Mouse (Mus musculus): ENCODE results near the gene H2-Aa. TPM values are rescaled to one million over a fixed set of nuclear protein-coding genes. Genes with fewer than 3 reads are reported as not detected.

H2-Aa gene
- polyA plus RNA-seq, 1 experiment from 2014 or later, result 0.11 TPM

DNA sequence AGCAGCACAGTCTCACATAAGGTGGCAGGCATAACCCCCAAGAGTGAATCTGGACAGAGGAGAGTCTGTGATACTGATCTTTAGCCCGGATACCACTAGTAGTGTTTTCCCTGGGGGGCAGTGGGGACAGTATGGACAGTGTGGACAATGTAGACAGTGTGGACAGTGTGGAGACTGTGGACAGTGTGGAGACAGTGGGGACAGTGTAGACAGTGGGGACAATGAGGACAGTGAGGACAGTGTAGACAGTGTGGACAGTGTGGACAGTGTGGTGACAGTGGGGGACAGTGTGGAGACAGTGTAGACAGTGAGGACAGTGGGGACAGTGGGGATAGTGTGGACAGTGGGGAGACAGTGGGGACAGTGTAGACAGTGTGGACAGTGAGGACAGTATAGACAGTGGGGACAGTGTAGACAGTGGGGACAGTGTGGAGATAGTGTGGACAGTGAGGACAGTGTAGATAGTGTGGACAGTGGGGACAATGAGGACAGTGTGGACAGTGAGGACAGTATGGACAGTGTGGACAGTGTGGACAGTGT lies 7.1 kb downstream of the H2-Aa start:
- no peak overlapping the region for H3K4me3 ChIP-seq
- H3K4me1 ChIP-seq, result no peaks in the 10 kb centered on the region
- no peaks in the 10 kb centered on the region for H3K36me3 ChIP-seq
- H3K4me2 ChIP-seq, result no peak overlapping the region
- H3K27ac ChIP-seq, result no peak overlapping the region
- H3K9ac ChIP-seq, result no peak overlapping the region
- peaks cover 12% of the 10 kb centered on the region for H3K27me3 ChIP-seq (replicated peaks)
- peak; percentile 27; the same call in 1 of the 2 replicates for ATAC-seq
- H3K9me3 ChIP-seq (replicated peaks), result no peaks in the 10 kb centered on the region
- 56% methylated on average over 1 of the region's 1 CpGs for WGBS (ENCODE audit: insufficient replicate concordance)

GRCm38 (mm10) chr17:34272102-34272501 lies 15.5 kb downstream of the H2-Aa start:
- 69% methylated on average over 1 of the region's 1 CpGs for WGBS (ENCODE audit: insufficient replicate concordance)
- Histone ChIP-seq H3K9me3 (replicated peaks) (no peaks in the 10 kb centered on the region), H3K4me1 (no peaks in the 10 kb centered on the region), H3K4me2 (no peak overlapping the region), H3K4me3 (no peak overlapping the region), H3K9ac (no peak overlapping the region), H3K27ac (no peak overlapping the region), H3K27me3 (replicated peaks) (0 out of 2 replicates have a peak, but pooled peaks cover 15% of the 10 kb centered on the region), H3K36me3 (no peaks in the 10 kb centered on the region)
- ATAC-seq, result no peak

- 57% methylated on average over 2 of the region's 2 CpGs for WGBS (ENCODE audit: insufficient replicate concordance)
Measured at GRCm38 (mm10) chr17:34270940-34271339, 16.7 kb downstream of the H2-Aa start.

DNA sequence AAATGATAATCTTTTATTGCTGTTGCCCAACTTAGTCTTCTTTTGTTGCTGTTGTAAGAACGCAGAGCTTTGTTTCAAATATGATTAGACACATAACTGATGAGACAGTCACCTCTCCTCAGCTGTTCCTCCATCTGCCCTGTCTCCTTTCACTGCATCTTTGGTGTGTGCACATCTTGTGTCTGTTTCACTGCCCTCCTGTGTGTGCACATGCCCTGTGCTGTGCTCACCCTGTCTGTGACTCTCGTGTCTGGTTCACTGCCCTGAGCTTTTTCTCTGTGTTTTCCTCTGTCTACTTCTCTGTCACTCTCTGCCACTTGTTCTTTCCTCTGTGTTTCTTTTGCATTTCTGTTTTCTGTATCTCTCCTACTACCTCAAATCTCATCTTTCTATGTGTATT lies 17.4 kb downstream of the H2-Aa start:
- 71% methylated on average over 2 of the region's 2 CpGs for WGBS (ENCODE audit: insufficient replicate concordance)

More at GRCm38 (mm10) chr17:34270940-34271339, 16.7 kb downstream of the H2-Aa start:
- Histone ChIP-seq H3K9me3 (replicated peaks) (no peaks in the 10 kb centered on the region), H3K4me2 (no peak overlapping the region), H3K4me1 (no peaks in the 10 kb centered on the region), H3K9ac (no peak overlapping the region), H3K36me3 (no peaks in the 10 kb centered on the region), H3K27ac (no peak overlapping the region), H3K27me3 (replicated peaks) (peaks cover 17% of the 10 kb centered on the region; the same call in 1 of the 2 replicates), H3K4me3 (no peak overlapping the region)
- no peak for ATAC-seq

DNA sequence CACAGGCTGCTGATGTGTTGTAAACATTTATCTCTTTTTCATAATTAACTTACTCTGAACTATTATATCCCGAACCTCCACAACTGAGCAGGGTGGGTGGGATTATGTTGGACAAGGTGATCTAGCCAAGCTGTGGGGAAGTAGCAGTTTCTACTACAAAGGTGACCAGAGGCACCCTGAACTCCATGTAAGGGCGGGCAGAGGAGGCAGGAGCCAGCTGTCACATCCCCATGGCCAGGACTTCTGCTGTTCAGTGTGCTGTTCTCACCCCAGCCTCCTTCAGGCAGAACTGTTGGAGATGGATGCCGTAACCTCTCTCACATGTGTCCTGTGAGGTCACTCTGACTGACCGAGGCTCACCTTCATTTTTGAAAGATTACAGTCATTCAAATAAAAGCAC lies 17.8 kb downstream of the H2-Aa start:
- Histone ChIP-seq H3K27me3 (replicated peaks) (peaks cover 26% of the 10 kb centered on the region), H3K9me3 (replicated peaks) (no peaks in the 10 kb centered on the region), H3K4me2 (no peak overlapping the region), H3K27ac (no peak overlapping the region), H3K4me3 (no peak overlapping the region), H3K9ac (no peak overlapping the region), H3K4me1 (no peaks in the 10 kb centered on the region; the same call in 1 of the 2 replicates), H3K36me3 (no peaks in the 10 kb centered on the region)
- ATAC-seq, result no peak
- WGBS (ENCODE audit: insufficient replicate concordance), result 63% methylated on average over 4 of the region's 4 CpGs

More for the DNA sequence above, 17.4 kb downstream of the H2-Aa start:
- Histone ChIP-seq H3K4me1 (no peaks in the 10 kb centered on the region), H3K4me2 (no peak overlapping the region), H3K27ac (no peak overlapping the region), H3K4me3 (no peak overlapping the region), H3K9me3 (replicated peaks) (no peaks in the 10 kb centered on the region), H3K27me3 (replicated peaks) (peaks cover 22% of the 10 kb centered on the region), H3K9ac (no peak overlapping the region), H3K36me3 (no peaks in the 10 kb centered on the region)
- no peak for ATAC-seq

DNA sequence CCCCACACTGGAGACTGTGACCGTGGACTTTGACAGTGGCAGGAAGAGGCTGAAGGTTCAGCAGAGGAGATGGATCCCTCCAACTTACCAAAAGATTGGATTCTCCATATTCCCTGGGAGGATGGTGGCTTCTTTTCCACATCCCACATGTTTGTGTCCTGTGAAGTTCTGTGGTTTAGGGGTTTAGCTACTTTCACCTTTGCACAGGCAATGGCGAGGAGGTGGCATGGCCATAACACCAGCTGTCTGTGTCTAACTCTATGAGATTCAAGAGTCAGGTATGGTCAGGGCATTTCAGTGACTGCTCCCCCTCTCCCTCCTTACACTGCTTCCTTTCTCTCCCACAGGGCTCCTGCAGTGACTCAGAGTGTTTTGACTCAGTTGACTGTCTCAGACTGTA lies 18.9 kb downstream of the H2-Aa start:
- H3K4me2 ChIP-seq, result no peak overlapping the region
- H3K9ac ChIP-seq, result no peak overlapping the region
- no peak overlapping the region for H3K4me3 ChIP-seq
- no peak overlapping the region for H3K27ac ChIP-seq
- H3K4me1 ChIP-seq, result peaks cover 4% of the 10 kb centered on the region; the same call in 1 of the 2 replicates
- H3K27me3 ChIP-seq (replicated peaks), result peaks cover 36% of the 10 kb centered on the region
- H3K9me3 ChIP-seq (replicated peaks), result no peaks in the 10 kb centered on the region
- H3K36me3 ChIP-seq, result no peaks in the 10 kb centered on the region
- 70% methylated on average over 2 of the region's 2 CpGs for WGBS (ENCODE audit: insufficient replicate concordance)
- ATAC-seq, result no peak

GRCm38 (mm10) chr17:34268262-34268661 lies 19.4 kb downstream of the H2-Aa start:
- 51% methylated on average over 2 of the region's 2 CpGs for whole genome bisulfite sequencing (ENCODE audit: insufficient replicate concordance)
- no peak overlapping the region for H3K27ac ChIP-seq
- ATAC-seq, result no peak

DNA sequence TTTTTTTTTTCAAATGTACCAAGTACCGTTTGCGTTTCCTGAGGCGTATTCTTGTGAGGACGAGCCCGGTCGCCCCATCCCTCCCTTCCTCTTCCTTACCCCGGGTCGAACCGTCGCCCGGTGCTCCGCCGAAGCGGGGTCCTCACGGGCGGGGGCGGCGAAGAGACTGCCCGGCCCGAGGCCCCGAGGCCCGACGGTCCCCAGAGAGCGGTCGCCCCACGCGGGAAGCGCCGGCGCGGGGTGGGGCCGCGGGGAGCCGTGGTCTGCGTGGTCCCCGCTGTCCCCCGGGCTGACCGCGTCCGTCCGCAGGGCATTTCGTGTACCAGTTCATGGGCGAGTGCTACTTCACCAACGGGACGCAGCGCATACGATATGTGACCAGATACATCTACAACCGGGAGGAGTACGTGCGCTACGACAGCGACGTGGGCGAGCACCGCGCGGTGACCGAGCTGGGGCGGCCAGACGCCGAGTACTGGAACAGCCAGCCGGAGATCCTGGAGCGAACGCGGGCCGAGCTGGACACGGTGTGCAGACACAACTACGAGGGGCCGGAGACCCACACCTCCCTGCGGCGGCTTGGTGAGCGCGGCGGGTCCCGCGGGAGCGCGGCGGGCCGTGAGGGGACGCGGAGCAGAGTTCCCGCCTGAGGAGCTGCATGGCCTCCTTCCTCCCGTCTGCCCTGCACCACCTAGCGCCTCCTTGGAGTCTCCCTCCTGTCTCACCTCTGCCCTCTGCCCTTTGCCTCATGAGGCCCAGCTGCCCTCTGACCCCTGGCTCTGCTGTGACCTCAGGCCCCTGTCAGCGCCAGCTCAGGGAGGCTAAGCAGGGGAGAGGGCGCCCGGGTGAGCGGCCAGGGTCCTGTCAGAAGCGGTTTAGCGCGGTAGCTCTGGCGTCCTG lies 22.9 kb downstream of the H2-Aa start:
- ATAC-seq, result 0 out of 2 replicates have a peak, but pooled peaks have one; percentile 15
- Histone ChIP-seq H3K4me2 (peak overlapping the region; percentile 85), H3K27ac (no peak overlapping the region), H3K4me3 (peak overlapping the region; percentile 54), H3K27me3 (replicated peaks) (peaks cover 67% of the 10 kb centered on the region), H3K9me3 (replicated peaks) (no peaks in the 10 kb centered on the region), H3K36me3 (no peaks in the 10 kb centered on the region), H3K9ac (peak overlapping the region; percentile 55), H3K4me1 (peaks cover 11% of the 10 kb centered on the region; the same call in 1 of the 2 replicates)
- WGBS (ENCODE audit: insufficient replicate concordance), result 1% methylated on average over 77 of the region's 93 CpGs

More at GRCm38 (mm10) chr17:34268262-34268661, 19.4 kb downstream of the H2-Aa start:
- no peak overlapping the region for H3K4me3 ChIP-seq
- H3K36me3 ChIP-seq, result no peaks in the 10 kb centered on the region
- no peaks in the 10 kb centered on the region for H3K9me3 ChIP-seq (replicated peaks)
- H3K4me1 ChIP-seq, result peaks cover 9% of the 10 kb centered on the region; the same call in 1 of the 2 replicates
- H3K9ac ChIP-seq, result no peak overlapping the region
- no peak overlapping the region for H3K4me2 ChIP-seq
- peaks cover 41% of the 10 kb centered on the region for H3K27me3 ChIP-seq (replicated peaks)

DNA sequence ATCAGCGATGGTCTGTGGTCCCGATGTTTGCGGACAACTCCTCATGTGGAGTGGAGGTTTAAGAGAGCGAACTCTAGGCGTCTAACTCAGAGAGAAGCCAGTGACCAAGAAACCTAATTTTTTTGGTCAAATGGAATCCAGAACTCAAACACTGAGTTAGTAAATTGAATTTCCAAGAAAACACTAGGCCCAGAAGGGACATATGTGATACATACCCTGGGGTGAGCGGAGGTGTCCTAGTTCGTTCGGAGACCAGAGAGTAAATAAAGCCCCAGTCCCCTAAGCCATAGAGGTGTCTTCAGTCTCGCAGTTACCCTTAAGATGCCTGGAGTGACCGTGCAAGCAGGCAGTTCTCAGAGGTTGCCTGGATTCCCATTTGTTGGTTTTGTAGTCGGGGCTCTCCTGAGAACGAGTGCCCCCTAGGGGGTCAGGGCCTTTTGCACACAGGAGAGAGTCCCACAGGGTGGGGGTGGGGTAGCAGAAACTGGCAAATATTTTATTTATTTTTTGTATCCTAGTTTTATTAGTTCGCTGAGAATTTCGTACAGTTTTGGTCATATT lies 23.7 kb downstream of the H2-Aa start:
- Histone ChIP-seq H3K4me2 (peak overlapping the region; percentile 85), H3K36me3 (no peaks in the 10 kb centered on the region), H3K9me3 (replicated peaks) (no peaks in the 10 kb centered on the region), H3K27me3 (replicated peaks) (peaks cover 75% of the 10 kb centered on the region), H3K9ac (0 out of 2 replicates have a peak overlapping the region, but pooled peaks have one; percentile 55), H3K4me1 (peaks cover 11% of the 10 kb centered on the region; the same call in 1 of the 2 replicates), H3K27ac (no peak overlapping the region), H3K4me3 (peak overlapping the region; percentile 54)
- 6% methylated on average over 14 of the region's 14 CpGs for WGBS (ENCODE audit: insufficient replicate concordance)
- ATAC-seq, result no peak

GRCm38 (mm10) chr17:34263068-34263467 lies 24.6 kb downstream of the H2-Aa start:
- Histone ChIP-seq H3K36me3 (no peaks in the 10 kb centered on the region), H3K4me3 (peak overlapping the region; percentile 49), H3K4me2 (peak overlapping the region; percentile 85), H3K27ac (no peak overlapping the region), H3K4me1 (peaks cover 11% of the 10 kb centered on the region; the same call in 1 of the 2 replicates), H3K9ac (no peak overlapping the region), H3K27me3 (replicated peaks) (peaks cover 80% of the 10 kb centered on the region), H3K9me3 (replicated peaks) (no peaks in the 10 kb centered on the region)
- WGBS (ENCODE audit: insufficient replicate concordance), result 1% methylated on average over 8 of the region's 8 CpGs
- ATAC-seq, result peak; percentile 62; the same call in 1 of the 2 replicates

GRCm38 (mm10) chr17:34261502-34261901 lies 26.1 kb downstream of the H2-Aa start:
- H3K27me3 ChIP-seq (replicated peaks), result peaks cover 73% of the 10 kb centered on the region

GRCm38 (mm10) chr17:34260551-34260950 lies 27.1 kb downstream of the H2-Aa start:
- WGBS (ENCODE audit: insufficient replicate concordance), result 66% methylated on average over 5 of the region's 5 CpGs
- H3K27ac ChIP-seq, result no peak overlapping the region
- no peak overlapping the region for H3K9ac ChIP-seq
- H3K9me3 ChIP-seq (replicated peaks), result no peaks in the 10 kb centered on the region
- peaks cover 11% of the 10 kb centered on the region; the same call in 1 of the 2 replicates for H3K4me1 ChIP-seq
- no peak overlapping the region for H3K4me2 ChIP-seq
- H3K36me3 ChIP-seq, result no peaks in the 10 kb centered on the region
- no peak overlapping the region for H3K4me3 ChIP-seq
- no peak for ATAC-seq
- H3K27me3 ChIP-seq (replicated peaks), result peaks cover 75% of the 10 kb centered on the region

More at GRCm38 (mm10) chr17:34261502-34261901, 26.1 kb downstream of the H2-Aa start:
- Histone ChIP-seq H3K27ac (no peak overlapping the region), H3K36me3 (no peaks in the 10 kb centered on the region), H3K4me1 (peaks cover 11% of the 10 kb centered on the region; the same call in 1 of the 2 replicates), H3K4me3 (no peak overlapping the region), H3K9ac (no peak overlapping the region), H3K9me3 (replicated peaks) (no peaks in the 10 kb centered on the region), H3K4me2 (no peak overlapping the region)
- no peak for ATAC-seq
- WGBS (ENCODE audit: insufficient replicate concordance), result 27% methylated on average over 4 of the region's 4 CpGs
